Mouse (Mus musculus) stomach, embryonic 16.5 days (tissue): ENCODE data around the gene Sim2. TPM values are rescaled to one million over a fixed set of nuclear protein-coding genes. Genes with fewer than 3 reads are reported as not detected.

Source experiments
- ATAC-seq: fragments of 200-750 bp; cut with Nextera tagmentation; 2 replicates; pipeline ENCODE4 v1.8.0; 2017; ENCODE audit warnings: moderate number of reproducible peaks, moderate TSS enrichment; ENCODE audit not compliant: insufficient read depth, low FRiP score
- H3K27ac ChIP-seq: fragments of 300-500 bp; sonication (generic); 2 replicates; pipeline ENCODE4 v1.5.1; 2014; ENCODE audit warnings: low read length
- H3K27me3 ChIP-seq: fragments of 300-500 bp; sonication (generic); 2 replicates; pipeline ENCODE4 v1.6.1; 2014; ENCODE audit warnings: low read length, control low read depth, mixed read lengths; ENCODE audit not compliant: control insufficient read depth, insufficient read depth
- H3K36me3 ChIP-seq: fragments of 300-500 bp; sonication (generic); 2 replicates; pipeline ENCODE4 v1.6.1; 2014; ENCODE audit warnings: low read length; ENCODE audit not compliant: control insufficient read depth, insufficient read depth
- H3K4me1 ChIP-seq: fragments of 300-500 bp; sonication (generic); 2 replicates; pipeline ENCODE4 v1.6.1; 2014; ENCODE audit warnings: low read length, control low read depth, mixed read lengths; ENCODE audit not compliant: control insufficient read depth, insufficient read depth
- H3K4me2 ChIP-seq: fragments of 300-500 bp; sonication (generic); 2 replicates; pipeline ENCODE4 v1.6.1; 2014; ENCODE audit warnings: low read depth, low read length, mixed read lengths
- H3K4me3 ChIP-seq: fragments of 300-500 bp; sonication (generic); replicated peaks from 2 replicates; pipeline ENCODE4 v1.5.1; 2014; ENCODE audit warnings: mild to moderate bottlenecking, low read length
- H3K9ac ChIP-seq: fragments of 300-500 bp; sonication (generic); 2 replicates; pipeline ENCODE4 v1.6.1; 2014; ENCODE audit warnings: low read length
- H3K9me3 ChIP-seq: fragments of 300-500 bp; sonication (generic); replicated peaks from 2 replicates; pipeline ENCODE4 v1.6.1; 2016; ENCODE audit warnings: low read length, control low read depth; ENCODE audit not compliant: control insufficient read depth
- WGBS: fragments of 180-500 bp; shearing (Covaris S2); extraction: QIAGEN DNeasy Blood & Tissue Kit; methylation state at CpG from one replicate; pipeline ENCODE4 v1.1.7; 2014; 5-methylcytosine and 5-hydroxymethylcytosine counted together
- polyA plus RNA-seq: library from polyadenylated mRNA; unstranded; fragments of >200 nt; fragmentation: Nextera tagmentation; extraction: Ambion mirVana; gene quantifications from 2 replicates; pipeline ENCODE4 v1.2.1, GENCODE M21; 2015

Gene Sim2
- 0.07 and 0.17 TPM in 2 replicates for polyA plus RNA-seq

DNA sequence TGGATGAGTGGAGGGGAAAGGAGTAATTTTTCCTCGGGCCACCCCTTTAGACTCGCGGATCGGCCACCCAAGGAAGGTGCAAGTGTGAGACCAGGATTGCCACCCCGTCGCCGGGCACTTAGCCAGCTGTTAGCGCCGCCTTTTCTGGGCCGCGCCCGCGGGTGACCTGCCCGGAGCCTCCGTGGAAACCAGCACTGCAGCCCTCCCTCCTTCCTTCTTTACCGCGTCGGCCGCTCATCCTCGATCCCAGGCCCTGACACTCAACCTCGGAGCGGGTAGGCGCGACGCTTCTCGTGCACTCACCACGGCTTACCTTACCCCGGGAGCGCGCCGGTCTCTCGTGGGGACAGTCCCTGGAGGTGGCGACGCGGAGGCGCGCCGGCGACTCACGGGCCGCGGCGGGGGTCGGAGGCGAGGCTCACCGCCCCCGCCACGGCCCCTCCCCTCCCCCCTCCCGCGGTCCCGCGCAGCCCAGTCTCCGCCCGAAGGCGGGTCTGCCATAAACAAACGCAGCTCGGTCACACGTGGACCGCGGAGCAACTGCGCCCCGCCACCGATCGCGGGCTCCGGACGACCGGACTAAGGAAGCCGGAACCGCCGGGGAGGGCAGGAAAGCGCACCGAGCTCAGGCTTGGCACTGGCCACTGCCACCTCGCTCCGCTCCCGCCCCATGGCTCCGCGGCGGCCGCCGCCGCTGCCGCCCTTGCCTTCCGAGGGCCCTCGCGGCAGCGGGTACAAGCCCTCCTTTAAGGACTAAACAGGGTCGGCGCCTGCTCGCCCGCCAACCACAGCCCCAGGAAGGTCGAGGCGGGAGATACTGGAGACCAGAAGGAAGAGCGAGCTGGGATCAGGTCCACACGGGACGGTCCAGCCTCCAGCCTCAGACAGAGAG lies at the start of gene Sim2:
Sim2 (plus strand) TSS at position 221 of the 892 bp plus-strand sequence.
- Histone ChIP-seq H3K9me3 (no peaks in the 10 kb centered on the region), H3K4me2 (peak within 1 kb of the TSS; percentile 77), H3K4me1 (peaks cover 13% of the 10 kb centered on the region), H3K4me3 (peak within 1 kb of the TSS; percentile 46), H3K27ac (no peak within 1 kb of the TSS), H3K27me3 (peaks cover 93% of the 10 kb centered on the region), H3K36me3 (no peaks in the 10 kb centered on the region), H3K9ac (peak within 1 kb of the TSS; percentile 36)
- ATAC-seq, result no peak
- WGBS, result under 1% methylated on average over 93 of the region's 96 CpGs

DNA sequence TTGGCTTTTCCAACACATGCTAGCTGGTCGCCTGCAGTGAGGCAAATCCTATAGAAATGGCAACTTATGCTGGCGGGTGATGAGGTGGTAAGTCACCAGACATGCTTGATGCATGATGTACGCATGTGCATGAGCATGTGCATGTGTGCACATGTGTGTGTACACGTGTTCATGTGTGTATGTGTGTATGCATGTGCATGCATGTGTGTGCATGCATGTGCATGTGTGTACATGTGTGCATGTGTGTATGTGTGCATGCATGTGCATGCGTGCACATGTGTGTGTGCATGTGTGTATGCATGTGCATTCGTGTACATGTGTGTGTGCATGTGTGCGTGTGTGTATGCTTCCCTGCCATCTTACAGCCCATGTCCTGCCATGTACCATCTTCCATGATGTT lies 47.5 kb upstream of the Sim2 start:
- H3K36me3 ChIP-seq, result no peaks in the 10 kb centered on the region
- H3K27ac ChIP-seq, result no peak overlapping the region
- no peak overlapping the region for H3K4me3 ChIP-seq
- no peak overlapping the region for H3K9ac ChIP-seq
- 91% methylated on average over 7 of the region's 7 CpGs for WGBS
- no peak overlapping the region for H3K4me2 ChIP-seq
- H3K4me1 ChIP-seq, result no peaks in the 10 kb centered on the region; the same call in 1 of the 2 replicates
- H3K27me3 ChIP-seq, result no peaks in the 10 kb centered on the region
- no peak for ATAC-seq
- no peaks in the 10 kb centered on the region for H3K9me3 ChIP-seq

DNA sequence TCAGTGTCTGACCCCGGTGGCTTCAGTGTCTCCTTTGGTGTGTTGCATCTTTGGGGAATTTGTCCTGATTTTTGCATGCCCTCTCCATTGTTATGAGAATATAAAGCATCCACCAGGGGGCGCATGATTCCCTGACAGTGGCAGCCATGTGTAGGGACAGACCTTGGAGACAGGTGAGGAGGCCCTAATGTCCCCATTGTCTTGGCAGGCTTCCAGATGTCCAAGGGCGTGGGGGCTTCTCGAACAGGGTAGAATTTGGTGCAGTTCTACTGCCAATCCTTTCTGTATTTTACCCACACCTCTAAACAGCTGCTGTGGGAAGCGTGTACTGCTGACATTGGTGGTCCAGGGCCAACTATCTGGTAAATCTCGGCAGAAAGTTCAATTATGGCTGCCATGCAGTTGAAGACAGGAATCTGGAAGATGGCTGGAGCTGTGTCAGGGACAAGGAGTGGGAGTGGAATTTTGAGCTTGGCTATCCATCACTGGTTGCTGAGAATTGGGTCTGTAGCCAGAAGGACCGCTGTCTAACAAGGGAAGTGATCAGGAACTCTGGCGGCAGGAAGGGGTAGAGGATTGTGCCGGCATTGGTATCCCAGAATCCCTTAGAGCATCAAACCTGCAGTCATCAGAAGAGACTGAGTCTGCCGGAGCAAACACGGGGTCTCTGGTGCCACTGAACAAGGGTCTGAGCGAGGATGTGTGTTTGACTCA lies 46.3 kb upstream of the Sim2 start:
- ATAC-seq, result peak; percentile 27; the same call in 1 of the 2 replicates
- no peaks in the 10 kb centered on the region for H3K27me3 ChIP-seq
- WGBS, result 57% methylated on average over 12 of the region's 12 CpGs
- H3K36me3 ChIP-seq, result no peaks in the 10 kb centered on the region
- H3K4me1 ChIP-seq, result no peaks in the 10 kb centered on the region; the same call in 1 of the 2 replicates
- H3K27ac ChIP-seq, result no peak overlapping the region
- H3K9ac ChIP-seq, result no peak overlapping the region
- H3K4me3 ChIP-seq, result no peak overlapping the region
- H3K9me3 ChIP-seq, result no peaks in the 10 kb centered on the region
- H3K4me2 ChIP-seq, result no peak overlapping the region

- H3K27me3 ChIP-seq, result no peaks in the 10 kb centered on the region
- H3K9ac ChIP-seq, result no peak overlapping the region
- H3K9me3 ChIP-seq, result no peaks in the 10 kb centered on the region
- H3K4me1 ChIP-seq, result no peaks in the 10 kb centered on the region; the same call in 1 of the 2 replicates
- no peaks in the 10 kb centered on the region for H3K36me3 ChIP-seq
- 84% methylated on average over 9 of the region's 9 CpGs for WGBS
- H3K4me2 ChIP-seq, result no peak overlapping the region
- no peak overlapping the region for H3K27ac ChIP-seq
- no peak for ATAC-seq
- no peak overlapping the region for H3K4me3 ChIP-seq
These were observed 45.8 kb upstream of the Sim2 start for GRCm38 (mm10) chr16:94038986-94039341.

DNA sequence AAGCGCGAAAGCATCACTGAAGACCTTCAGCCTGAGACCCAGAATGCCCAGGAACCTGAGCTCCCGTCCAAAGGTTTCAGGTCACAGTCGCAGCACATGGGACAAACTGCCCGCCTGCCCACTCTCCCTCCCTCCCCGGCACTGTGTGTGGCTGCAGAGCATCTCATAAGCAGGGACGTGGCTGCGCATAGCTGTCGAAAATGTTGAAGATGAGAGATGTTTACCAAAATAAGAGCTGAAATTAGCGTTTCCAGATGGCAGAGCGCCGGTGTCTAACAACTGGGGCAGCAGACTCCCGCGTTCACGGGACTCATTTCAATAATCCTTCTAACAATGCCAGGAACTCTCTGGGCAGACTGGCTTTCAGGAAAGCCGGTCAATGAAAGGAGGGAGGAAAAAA lies 44.2 kb upstream of the Sim2 start:
- WGBS, result 27% methylated on average over 16 of the region's 16 CpGs
- H3K9me3 ChIP-seq, result no peaks in the 10 kb centered on the region
- 0 out of 2 replicates have a peak, but pooled peaks cover 2% of the 10 kb centered on the region for H3K27me3 ChIP-seq
- H3K27ac ChIP-seq, result no peak overlapping the region
- H3K4me2 ChIP-seq, result peak overlapping the region; percentile 40
- ATAC-seq, result no peak
- H3K9ac ChIP-seq, result no peak overlapping the region
- H3K4me1 ChIP-seq, result no peaks in the 10 kb centered on the region; the same call in 1 of the 2 replicates
- H3K36me3 ChIP-seq, result no peaks in the 10 kb centered on the region
- H3K4me3 ChIP-seq, result peak overlapping the region; percentile 6; the same call in 1 of the 2 replicates

DNA sequence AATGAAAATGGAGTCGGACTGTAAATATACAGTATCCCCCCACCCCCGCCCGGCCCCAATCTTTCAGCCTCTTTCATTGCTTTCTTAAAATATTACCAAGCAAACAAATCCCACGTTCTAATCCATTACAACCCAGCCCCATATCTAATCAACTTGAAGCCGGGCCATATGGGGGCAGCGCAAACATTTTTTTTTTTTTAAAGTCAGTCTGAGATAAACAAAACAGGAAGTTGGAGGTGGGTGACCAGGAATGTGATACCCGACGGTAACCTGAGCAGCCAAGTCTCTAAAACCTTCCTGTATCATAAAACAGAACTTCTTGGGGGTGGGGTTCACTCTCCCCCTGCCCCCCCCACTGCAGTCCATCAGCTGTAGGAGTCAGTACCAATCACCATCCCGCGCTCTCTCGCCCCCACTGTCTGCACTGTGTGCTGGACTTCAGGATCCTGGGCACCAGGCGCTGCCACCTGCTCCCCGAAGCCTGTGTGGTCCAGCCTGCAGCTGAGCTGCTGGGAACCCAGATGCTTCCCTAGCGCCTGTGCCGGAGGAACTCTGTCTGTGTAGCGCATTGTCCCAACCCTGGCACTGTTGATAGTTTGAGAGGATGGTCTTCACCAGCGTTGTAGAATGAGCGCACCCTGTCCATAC lies 43.5 kb upstream of the Sim2 start:
- Histone ChIP-seq H3K36me3 (no peaks in the 10 kb centered on the region), H3K4me1 (no peaks in the 10 kb centered on the region; the same call in 1 of the 2 replicates), H3K9ac (no peak overlapping the region), H3K9me3 (no peaks in the 10 kb centered on the region), H3K4me3 (peak overlapping the region; percentile 6; the same call in 1 of the 2 replicates), H3K27me3 (0 out of 2 replicates have a peak, but pooled peaks cover 2% of the 10 kb centered on the region), H3K4me2 (peak overlapping the region; percentile 40), H3K27ac (no peak overlapping the region)
- no peak for ATAC-seq
- 37% methylated on average over 18 of the region's 18 CpGs for WGBS

- H3K27ac ChIP-seq, result no peak overlapping the region
- no peaks in the 10 kb centered on the region; the same call in 1 of the 2 replicates for H3K4me1 ChIP-seq
- 0 out of 2 replicates have a peak, but pooled peaks cover 2% of the 10 kb centered on the region for H3K27me3 ChIP-seq
- no peaks in the 10 kb centered on the region for H3K9me3 ChIP-seq
- H3K4me2 ChIP-seq, result no peak overlapping the region
- WGBS, result 79% methylated on average over 1 of the region's 1 CpGs
- H3K9ac ChIP-seq, result no peak overlapping the region
- H3K4me3 ChIP-seq, result no peak overlapping the region
- H3K36me3 ChIP-seq, result no peaks in the 10 kb centered on the region
- ATAC-seq, result no peak
These were observed 40.9 kb upstream of the Sim2 start for GRCm38 (mm10) chr16:94043797-94044196.

GRCm38 (mm10) chr16:94044996-94045395 lies 39.7 kb upstream of the Sim2 start:
- no peak for ATAC-seq
- 37% methylated on average over 7 of the region's 7 CpGs for WGBS
- no peak overlapping the region for H3K27ac ChIP-seq

More at GRCm38 (mm10) chr16:94044996-94045395, 39.7 kb upstream of the Sim2 start:
- 0 out of 2 replicates have a peak, but pooled peaks cover 2% of the 10 kb centered on the region for H3K27me3 ChIP-seq
- H3K4me3 ChIP-seq, result no peak overlapping the region
- H3K4me1 ChIP-seq, result no peaks in the 10 kb centered on the region; the same call in 1 of the 2 replicates
- no peak overlapping the region for H3K9ac ChIP-seq
- no peaks in the 10 kb centered on the region for H3K36me3 ChIP-seq
- no peaks in the 10 kb centered on the region for H3K9me3 ChIP-seq
- H3K4me2 ChIP-seq, result no peak overlapping the region
